Mouse (Mus musculus) spleen, embryonic (tissue): ENCODE measurements around the gene Pkm.

Experiments used
- CTCF ChIA-PET: fragments of 350-600 bp; sonication (Branson Sonifier 250); formaldehyde crosslinking; loops from one replicate; lab custom pipeline; 2022; lab: Charles Lee

The Pkm gene

GRCm38 (mm10) chr9:59664664-59665256 lies 8.6 kb downstream of the Pkm start:
- CTCF ChIA-PET = no interaction called here

- CTCF ChIA-PET = interaction anchor here (0.5 kb wide), 1 partner anchor 9 kb away, joined by 3 read pairs; no protein-coding TSS in a partner anchor
Measured at GRCm38 (mm10) chr9:59666016-59666415, 9.8 kb downstream of the Pkm start.

GRCm38 (mm10) chr9:59666813-59667212 lies 10.6 kb downstream of the Pkm start:
- CTCF ChIA-PET = no interaction called here

DNA sequence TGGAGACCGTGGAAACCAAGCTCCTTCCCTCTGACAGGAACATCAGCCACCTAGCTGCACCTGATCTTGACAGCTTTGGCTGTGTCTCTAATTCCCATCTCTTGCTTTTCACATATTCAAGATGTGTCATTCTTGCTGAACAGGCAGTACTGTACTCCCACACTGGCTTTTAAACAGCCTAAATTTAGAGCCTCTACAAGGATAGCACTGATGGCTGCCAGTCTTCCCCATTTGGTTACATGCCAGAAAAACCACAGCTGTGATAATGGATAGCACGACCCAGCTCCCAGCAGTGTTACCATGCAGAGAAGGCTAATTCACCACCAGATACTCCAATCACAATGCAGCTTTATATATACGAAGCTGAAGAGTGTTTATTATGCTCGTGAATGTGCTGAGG lies 11.1 kb downstream of the Pkm start:
- CTCF ChIA-PET = no interaction called here

GRCm38 (mm10) chr9:59667904-59668303 lies 11.7 kb downstream of the Pkm start:
- CTCF ChIA-PET = no interaction called here

DNA sequence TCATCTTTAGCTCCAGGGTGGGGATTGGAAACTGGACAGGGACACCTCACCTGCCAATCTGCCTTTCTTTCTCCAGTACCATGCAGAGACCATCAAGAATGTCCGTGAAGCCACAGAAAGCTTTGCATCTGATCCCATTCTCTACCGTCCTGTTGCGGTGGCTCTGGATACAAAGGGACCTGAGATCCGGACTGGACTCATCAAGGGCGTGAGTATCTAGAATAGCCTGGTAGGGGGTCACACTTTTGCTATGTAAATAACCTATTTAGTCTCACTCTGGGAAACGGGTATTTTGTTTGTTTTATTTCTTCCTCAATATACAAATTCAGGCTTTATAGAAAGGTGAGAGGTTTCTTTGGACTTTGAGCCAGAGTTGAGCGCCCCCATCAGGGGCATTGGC lies 12.3 kb downstream of the Pkm start:
- CTCF ChIA-PET = no interaction called here

- CTCF ChIA-PET = no interaction called here
Measured at GRCm38 (mm10) chr9:59669172-59669571, 13.0 kb downstream of the Pkm start.

DNA sequence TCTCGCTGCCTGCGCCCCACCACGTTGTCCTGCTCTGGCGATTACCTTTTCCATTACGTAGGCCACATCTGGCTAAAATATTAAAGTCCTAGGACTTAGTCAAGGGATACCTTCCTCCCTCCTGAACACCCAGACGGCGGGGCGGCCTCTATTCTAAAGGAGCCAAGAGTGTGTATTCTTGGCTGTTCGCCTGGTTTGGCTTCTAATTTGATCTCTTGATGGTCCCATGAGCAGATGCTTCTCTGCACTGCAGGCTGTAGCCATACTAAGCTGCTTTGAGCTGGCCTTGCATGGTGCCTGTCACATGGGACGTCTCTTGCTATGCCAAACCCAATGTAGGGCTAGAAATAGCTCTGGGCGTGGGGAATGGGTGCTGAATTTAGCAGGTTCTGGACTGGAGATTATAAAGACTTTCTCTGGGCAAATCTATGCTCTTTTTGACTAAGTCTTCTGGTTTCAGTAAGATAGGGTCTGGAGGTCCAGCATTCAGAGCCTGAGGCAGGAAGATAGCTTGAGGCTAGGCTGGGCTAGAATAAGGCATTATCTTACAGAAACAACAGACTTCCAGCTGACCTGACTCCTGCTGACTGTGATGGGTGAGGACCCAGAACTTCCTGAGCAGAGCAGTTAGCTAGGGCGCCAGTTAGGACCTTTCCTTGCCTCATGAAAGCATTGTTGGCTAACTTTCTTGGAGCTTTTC lies 16.2 kb downstream of the Pkm start:
- CTCF ChIA-PET = no interaction called here

DNA sequence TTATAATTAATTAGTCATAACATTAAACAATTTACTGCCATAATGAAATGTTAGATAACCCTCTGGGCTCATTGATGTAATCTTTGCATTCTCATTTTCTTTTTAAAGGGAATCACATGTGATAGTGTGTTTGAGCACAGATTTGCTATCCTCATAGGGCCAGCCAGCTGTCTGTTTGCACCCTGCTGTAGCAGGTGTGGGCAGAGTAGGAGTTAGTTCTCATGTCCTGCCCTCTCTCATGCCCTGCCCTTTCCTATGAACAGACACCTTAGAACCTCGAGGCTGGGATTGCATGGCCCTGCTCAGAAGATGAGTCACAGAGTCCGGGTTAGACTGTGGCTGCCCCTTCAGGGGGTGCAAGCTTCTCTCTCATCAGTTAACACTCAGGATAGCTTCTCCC lies 17.3 kb downstream of the Pkm start:
- CTCF ChIA-PET = interaction anchor here (0.8 kb wide), 1 partner anchor 15 kb away, joined by 4 read pairs; no protein-coding TSS in a partner anchor

GRCm38 (mm10) chr9:59675598-59675997 lies 19.4 kb downstream of the Pkm start:
- CTCF ChIA-PET = no interaction called here

DNA sequence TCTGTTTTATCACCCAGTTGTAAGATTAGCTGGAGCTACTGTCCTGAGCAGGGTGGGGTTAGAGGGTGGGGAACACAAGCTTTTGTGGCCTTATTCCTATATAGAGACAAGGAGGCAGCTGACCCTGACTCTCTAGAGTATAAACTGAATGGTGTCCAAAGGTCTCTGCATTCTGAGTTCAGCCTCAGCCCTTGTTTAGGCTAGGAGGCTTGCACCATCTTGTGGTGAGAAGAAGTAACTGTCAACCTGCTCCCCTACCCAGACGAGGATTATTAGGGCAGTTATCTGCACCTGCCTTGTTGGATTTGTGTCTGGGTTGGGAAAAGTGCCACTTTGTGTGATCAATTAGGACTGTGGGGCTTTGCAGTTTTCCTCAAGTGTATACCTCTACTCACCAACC lies 22.1 kb downstream of the Pkm start:
- CTCF ChIA-PET = no interaction called here

GRCm38 (mm10) chr9:59679678-59680533 lies 23.7 kb downstream of the Pkm start, which contains the start of gene Gramd2:
Gramd2 (plus strand) TSS chr9:59680144.
- CTCF ChIA-PET = no interaction called here

DNA sequence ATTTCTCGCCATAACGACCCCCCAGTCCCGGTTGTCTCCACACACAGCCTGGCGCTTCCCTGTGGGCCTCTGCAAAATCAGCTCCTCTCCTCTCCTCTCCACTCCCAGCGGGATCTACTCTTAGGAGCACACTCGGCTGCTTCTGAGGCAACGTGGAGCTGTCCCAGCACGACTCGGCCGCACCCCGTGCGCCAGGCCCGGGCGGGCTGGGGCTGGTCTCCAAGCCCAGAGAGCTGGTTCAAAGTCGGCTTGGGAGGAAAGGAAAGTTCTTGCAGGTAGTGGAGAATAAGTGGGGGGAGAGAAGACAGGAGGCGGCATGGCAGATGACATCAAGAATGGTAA lies 24.3 kb downstream of the Pkm start:
- CTCF ChIA-PET = no interaction called here

DNA sequence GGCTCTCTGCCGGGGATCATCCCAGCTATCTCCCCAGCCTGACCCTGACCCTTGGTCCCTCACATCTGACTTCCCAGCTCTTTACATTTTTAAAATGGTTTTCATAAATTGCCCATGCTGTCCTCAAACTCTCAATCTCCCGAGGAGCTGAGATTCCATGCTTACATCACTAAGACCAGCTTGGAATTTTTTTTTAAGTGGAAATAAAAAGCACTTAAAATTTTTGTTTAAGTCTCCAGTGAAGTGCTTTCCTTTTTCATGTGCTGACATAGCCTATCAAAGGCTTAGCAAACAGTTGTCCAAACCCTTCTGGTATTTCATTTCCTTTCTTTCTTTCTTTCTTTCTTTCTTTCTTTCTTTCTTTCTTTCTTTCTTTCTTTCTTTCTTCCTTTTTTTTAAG lies 27.9 kb downstream of the Pkm start:
- CTCF ChIA-PET = no interaction called here

GRCm38 (mm10) chr9:59687416-59688046 lies 31.4 kb downstream of the Pkm start:
- CTCF ChIA-PET = no interaction called here

- CTCF ChIA-PET = interaction anchor here (0.6 kb wide), 1 partner anchor 213 kb away, joined by 4 read pairs; no protein-coding TSS in a partner anchor
Measured at GRCm38 (mm10) chr9:59691635-59692094, 35.5 kb downstream of the Pkm start.

DNA sequence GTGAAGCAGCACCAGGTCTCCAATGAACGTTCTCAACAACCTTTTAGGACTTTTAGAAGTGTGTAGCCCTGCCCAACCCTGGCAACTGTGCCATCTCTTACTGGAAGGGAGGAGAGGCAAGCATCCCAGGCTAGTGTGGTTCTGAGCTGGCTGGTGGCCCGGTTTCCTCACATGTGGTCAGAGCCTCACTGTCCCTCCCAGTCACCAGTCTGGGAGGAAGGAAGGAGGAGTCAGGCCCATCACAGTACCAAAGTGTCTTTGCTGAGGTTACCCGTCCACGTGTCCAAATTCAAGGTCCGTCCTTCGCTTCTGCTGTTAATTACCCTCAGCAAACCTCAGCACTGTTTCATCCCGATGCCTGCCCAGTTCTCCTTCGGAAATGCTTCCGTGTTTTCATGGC lies 36.0 kb downstream of the Pkm start:
- CTCF ChIA-PET = interaction anchor here (0.6 kb wide), 1 partner anchor 213 kb away, joined by 4 read pairs; no protein-coding TSS in a partner anchor

DNA sequence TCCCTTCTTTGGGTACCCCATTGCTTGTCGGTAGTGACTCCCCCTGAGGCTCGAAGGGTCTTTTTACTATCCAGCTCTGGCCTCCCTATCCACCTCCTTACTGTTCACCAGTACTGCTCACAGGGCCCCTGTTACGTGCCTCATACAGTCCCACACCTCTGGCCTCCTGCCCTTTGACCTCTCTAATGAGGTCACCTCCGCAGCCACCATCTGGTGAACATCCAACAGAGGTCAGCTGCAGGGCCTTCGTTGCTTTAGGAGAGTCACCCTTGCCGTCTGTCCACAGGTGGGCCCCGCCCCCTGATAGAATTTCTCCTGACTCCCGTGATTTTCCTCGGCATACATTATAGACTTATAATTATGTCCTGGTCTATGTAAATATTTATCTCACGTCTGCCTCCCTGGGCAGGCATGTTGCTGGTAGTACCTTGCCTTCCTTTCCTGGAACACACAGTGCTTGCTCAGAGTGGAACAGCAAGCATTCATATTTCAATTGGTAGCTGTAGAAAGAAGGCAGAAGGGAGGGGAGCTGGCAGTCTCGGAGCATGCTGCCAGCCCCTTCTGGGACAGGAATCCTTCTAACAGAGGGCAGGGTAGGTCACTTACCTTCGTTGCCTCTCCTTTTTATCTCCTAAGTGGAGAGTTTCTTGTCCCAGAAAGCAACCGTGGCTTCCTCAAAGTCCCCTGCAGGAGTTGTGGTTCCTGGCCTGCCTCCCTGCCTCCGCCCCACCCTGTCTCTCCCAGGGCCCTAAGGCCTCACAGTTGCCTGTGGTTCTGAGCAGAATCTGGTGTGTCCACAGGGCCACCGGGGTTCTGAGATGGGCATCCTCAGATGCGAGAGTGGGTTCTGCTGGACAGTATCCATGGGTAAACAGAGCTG lies 38.6 kb downstream of the Pkm start:
- CTCF ChIA-PET = no interaction called here

DNA sequence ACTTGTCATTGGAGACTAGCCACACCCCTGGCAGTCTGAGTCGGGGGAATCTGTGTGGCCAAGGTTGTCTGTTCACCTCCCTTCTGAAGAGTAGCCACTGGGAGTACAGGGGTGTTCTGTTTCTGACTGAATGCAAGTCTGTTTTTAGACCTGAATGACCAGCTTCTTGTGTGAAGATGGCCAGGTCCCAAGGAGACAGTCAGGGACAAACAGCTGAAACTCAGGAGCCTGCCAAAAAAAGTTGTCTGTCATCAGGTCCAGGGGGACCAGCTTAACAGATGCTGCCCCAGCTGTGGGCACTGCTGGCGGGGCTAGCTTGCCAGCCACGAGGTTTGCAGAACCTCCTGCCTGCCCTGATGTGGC lies 39.3 kb downstream of the Pkm start:
- CTCF ChIA-PET = no interaction called here

DNA sequence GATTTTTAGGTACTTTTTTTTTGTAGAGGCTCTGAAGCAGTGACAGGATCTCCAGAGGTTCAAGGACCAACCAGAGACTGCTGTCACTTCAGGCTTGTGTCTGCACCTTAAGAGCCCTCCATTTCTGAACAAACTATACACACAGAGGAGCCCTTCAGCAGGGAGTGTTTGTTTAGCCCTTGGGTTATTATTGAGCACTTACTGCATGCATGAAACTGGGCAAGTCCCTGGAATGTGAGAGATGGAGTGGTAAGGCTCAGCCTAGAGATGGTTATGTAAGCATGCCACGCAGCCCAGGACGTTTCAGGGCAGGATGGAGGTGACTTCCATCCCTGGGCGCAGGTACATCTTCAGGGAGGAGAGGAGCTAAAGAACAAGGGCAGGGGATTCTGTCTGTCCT lies 40.2 kb downstream of the Pkm start:
- CTCF ChIA-PET = no interaction called here

DNA sequence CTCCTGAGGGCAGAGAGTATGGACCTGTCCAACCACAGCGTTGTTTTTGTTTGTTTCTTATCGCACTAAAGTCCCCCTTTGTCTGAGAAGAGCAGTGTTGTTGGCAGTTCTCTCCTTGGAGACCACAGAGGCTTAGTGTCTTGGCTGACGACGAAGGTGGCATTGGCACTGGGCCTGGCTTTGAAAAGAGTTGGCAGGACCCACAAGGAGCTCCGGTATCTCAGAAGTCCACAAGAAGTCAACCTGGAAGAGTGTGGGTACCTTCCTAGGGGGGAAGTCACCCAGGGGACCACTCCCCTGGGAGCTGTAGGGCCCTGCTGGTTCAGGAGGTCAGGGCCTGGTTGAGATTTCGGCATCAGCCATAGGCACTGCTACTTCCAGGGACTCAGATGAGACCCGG lies 44.9 kb downstream of the Pkm start:
- CTCF ChIA-PET = interaction anchor here (0.5 kb wide), 1 partner anchor 47 kb away, joined by 9 read pairs; no protein-coding TSS in a partner anchor
